Mouse (Mus musculus): ENCODE results near the gene Hoxb4.
A peak's percentile ranks its signal among the peaks of the same experiment; 100 is the strongest.

Hoxb4 gene

DNA sequence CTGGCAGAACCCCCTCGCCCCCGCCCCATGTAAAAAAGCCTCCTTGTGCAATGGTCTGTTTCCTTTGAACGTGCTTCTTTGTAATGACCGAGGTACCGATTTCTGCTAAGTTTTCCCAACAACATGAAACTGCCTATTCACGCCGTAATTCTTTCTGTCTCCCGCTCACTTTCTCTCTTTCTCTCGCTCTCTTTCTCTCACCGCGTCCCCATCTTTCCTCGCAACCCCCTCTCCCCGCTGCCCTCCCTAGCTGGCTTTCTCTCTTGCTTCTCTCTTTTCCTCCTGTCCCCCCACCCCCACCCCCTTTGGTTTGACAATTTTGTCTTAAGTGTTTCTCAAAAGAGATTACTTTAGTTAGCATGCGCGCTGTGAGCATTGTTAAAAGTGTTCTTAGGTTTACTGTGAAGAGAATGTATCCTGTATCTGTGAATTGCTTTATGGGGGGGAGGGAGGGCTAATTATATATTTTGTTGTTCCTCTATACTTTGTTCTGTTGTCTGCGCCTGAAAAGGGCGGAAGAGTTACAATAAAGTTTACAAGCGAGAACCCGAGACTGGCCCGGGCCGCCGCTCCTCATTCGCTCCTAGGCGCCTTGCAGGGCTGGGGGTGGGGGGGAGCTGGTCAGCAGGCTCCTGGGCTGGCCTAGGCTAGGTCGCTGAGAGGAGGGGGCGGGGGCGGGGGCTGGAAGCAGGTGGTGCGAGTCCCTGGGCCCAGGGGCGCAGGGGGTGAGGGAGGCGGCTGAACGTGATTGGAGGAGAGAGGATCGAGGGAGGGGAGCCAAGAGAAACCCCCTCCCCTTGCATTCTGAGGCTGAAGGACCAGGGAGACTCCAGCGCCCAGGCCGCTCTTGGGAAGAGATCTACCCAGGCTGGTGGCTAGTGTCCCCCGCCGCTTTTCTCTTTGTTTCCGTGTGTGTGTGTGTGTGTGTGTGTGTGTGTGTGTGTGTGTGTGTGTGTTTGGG is 33.0 kb upstream of the Hoxb4 start:
- no peak for DNase-seq (ENCODE audit: low spot score)

DNA sequence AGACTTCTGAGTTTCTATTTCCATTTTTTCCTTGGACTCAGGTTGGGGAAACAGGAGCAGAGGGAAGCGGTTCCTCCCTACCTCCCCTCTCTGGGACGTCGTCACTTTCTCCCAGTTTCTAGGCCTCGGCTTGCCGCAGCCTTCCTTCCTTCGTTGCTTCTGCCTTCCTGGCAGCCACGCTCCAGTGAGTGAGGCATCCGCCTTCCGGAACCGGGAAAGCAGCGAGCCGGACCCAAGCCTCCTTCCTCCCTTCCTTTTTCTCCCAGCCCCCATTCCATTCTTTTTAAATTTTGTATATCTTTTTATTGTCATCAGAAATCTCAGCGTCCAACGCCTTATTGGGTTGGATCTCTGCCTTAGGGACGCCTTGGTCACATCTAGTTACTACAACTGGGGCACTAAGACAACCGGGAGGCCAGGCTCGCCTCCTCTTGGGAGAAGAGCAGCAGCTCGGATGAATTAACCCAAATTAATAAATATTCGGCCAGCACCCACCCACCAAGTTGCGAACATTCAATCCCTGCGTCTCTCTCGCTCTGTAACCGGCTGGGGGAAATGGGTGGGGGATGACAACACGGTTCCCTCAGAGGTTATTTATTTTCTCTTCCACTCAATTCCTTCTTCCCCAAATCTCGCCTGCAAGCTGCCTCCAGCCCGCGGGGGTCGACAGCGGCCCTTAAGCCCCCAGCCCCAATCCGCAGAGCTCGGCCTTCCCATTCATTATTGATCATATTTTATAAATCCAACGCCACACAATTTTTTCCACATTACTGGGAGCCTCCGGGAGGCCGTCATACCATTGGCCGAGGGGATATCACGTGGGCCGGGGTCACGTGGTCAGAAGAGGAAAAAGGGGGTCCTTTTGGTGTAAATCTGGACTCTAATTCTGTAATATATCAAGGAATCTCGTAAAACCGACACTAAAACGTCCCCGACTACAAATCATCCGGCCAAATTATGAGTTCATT is 32.0 kb upstream of the Hoxb4 start, which contains the start of gene Hoxb7:
Gene Hoxb7 (plus strand): TSS at position 853 of the 968 bp plus-strand sequence.
- DNase-seq (ENCODE audit: low spot score), result no peak

DNA sequence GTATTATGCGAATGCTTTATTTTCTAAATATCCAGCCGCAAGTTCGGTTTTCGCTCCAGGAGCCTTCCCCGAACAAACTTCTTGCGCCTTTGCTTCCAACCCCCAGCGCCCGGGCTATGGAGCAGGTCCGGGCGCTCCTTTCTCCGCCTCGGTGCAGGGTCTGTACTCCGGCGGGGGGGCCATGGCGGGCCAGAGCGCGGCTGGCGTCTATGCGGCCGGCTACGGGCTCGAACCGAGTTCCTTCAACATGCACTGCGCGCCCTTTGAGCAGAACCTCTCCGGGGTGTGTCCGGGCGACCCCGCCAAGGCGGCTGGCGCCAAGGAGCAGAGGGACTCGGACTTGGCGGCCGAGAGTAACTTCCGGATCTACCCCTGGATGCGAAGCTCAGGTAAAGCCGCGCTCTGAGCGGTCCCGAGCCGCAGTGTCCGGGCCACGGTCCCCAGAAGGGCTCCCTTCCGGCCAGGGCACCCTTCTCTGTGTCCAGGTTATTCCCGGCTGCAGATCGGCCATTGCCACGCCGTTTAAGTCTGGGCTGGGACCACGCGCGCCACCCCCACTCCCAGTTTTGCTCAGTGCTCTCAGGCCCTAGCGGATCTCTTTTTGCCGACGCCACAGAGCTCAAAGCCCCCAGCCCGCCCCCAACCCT is 31.2 kb upstream of the Hoxb4 start:
- no peak for DNase-seq (ENCODE audit: low spot score)

DNA sequence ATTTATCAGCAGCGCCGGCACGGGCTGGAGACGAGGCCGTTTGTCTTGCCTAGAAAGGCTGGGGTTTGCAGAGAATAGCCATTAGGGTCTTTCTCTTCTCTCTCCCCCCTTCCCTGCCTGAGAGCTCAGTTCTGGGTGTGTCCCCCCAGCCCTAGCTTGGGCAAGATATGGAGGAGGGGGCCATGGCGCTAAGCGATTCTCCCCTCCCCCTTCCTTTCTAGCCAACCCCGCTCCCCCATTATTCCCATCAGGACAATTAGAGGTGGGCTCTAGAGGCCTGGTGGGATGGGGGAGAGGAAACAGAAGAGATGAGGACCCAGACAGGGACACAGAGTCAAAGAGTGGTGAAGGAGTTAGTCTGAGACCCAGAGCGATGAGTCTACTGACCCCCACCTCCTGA is 30.7 kb upstream of the Hoxb4 start:
- DNase-seq (ENCODE audit: low spot score), result no peak

DNA sequence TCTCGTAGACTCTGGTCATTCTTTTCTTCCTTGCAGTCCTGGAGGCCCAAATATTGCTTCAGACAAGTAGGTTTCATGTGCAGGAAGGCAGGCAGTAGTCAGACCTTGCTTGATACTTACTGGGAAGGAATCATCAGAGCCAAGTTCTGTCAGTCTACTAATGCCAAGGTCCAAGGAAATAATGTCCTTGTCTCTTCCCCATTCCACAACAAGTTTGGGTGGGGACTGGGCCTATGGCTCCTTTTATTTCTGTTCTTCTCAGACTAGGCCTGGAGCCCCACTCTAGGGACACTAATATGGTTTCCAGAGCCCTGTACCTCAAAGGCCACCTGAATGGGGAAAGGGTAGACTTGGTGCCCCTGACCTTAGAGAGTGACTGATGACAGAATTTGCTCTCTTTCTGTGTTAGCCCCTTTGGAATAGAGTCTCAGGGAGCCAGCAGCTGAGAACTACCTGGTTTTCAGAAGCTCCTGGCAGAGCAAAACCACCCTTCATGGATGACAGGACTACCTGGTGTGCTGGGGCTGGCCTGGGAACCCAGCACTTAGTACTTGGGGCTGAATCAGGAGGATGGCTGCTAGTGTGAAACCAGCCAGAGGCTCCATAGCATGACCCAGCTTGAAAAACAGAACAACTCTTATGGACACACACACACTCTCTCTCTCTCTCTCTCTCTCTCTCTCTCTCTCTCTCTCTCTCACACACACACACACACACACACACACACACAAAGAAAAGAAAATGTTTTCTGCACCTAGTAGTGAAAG is 29.4 kb upstream of the Hoxb4 start:
- DNase-seq (ENCODE audit: low spot score), result no peak

DNA sequence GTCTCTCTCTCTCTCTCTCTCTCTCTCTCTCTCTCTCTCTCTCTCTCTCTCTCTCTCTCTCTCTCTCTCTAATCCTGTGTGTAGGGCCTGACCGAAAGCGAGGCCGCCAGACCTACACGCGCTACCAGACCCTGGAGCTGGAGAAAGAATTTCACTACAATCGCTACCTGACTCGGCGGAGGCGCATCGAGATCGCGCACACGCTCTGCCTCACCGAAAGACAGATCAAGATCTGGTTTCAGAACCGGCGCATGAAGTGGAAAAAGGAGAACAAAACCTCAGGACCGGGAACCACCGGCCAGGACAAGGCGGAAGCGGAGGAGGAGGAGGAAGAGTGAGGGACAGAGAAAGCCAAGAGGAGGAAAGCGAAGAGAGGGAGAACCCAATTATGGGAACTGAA is 28.8 kb upstream of the Hoxb4 start:
- DNase-seq (ENCODE audit: low spot score), result no peak

DNA sequence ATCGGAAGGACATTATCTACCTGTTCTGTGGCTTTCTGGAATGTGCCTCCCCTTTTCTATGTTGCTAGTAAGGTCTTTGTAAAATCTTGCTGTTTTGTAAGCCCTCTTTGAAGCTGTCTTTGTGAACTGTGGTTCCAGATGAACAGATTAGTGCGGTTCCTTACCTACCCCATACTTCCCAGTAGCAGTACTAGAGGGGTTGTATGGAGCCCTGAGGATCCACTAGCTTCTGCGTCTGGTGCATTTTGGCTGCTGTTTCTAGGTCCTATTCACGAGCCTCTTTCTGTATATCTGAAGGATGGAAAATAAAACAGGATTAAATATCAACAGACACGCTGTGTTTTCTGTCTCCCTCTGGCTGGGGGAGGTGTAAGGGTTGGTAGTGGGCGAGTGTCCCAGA is 28.2 kb upstream of the Hoxb4 start:
- DNase-seq (ENCODE audit: low spot score), result no peak

DNA sequence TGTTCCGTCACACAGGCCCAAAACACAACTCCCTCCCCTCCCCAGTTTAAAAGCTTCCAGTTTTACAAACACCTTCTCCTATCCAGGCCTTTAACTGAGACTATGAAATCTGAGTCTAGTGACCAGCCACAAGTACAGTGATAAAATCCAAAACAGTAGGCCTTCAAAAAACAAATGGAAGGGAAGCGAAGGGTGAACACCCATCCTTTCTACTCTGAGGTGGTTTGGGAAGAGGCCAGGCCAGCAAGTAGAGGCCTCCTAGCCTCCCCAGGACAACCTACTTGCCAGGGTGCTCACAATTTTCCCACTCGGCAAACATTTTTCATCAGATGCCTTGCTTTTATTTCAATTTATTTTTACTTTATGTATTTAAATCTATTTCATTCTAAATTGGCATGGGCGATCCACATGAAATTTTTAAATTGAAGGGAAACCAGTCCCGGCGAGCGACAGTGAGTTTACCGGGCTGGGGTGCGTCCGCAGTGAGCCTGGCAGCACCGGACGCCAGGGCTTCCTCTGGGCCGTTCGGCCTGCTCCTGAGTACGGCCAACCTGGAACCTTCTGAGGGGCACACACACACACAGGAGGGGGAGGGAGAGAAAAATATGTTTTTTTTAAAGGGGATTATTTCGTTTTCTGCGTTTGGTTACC is 27.2 kb upstream of the Hoxb4 start:
- DNase-seq (ENCODE audit: low spot score), result no peak

DNA sequence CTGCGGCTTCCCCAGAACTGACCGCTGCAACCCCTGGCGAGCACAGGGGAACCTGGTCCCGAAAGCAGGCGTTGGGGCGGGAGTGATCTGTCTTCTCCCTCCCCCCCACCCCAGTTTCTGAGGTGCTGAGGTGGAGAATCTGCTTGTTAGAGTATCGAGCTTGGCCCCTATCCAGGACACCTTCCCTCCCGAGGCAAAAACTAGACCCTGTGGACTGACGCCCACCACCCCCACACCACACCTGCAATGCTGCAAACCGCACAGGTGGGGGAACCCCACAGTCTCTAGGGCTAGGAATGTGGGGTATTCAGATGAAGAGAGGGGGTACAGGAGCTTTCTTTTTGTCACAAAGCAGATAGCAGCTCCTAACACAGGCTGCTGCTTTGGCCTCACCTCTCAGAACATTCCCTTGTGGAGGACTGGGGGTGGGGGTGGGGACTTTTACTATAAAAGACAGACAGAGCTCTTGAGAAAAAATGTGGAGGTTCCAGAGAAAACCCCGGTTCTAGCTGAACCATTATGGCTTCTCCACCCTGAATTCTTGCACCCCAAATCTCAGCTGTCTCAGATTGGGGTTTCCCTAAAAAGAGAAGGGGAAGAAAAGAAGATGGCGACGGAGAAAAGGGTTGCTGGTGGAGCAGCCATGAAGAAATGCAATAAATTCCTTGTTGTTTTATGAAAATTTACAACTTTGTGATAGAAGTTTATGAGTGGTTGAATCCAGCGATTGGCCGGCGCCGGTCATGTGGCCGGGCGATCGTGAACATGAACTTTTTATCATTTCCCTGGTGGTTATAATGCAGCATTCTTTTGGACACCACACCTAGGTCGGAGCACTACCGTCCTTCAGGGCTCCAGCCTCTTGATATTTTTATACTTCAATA is 26.1 kb upstream of the Hoxb4 start, which contains the start of gene Hoxb6:
Gene Hoxb6 (plus strand): TSS at position 796 of the 884 bp plus-strand sequence.
- no peak for DNase-seq (ENCODE audit: low spot score)

DNA sequence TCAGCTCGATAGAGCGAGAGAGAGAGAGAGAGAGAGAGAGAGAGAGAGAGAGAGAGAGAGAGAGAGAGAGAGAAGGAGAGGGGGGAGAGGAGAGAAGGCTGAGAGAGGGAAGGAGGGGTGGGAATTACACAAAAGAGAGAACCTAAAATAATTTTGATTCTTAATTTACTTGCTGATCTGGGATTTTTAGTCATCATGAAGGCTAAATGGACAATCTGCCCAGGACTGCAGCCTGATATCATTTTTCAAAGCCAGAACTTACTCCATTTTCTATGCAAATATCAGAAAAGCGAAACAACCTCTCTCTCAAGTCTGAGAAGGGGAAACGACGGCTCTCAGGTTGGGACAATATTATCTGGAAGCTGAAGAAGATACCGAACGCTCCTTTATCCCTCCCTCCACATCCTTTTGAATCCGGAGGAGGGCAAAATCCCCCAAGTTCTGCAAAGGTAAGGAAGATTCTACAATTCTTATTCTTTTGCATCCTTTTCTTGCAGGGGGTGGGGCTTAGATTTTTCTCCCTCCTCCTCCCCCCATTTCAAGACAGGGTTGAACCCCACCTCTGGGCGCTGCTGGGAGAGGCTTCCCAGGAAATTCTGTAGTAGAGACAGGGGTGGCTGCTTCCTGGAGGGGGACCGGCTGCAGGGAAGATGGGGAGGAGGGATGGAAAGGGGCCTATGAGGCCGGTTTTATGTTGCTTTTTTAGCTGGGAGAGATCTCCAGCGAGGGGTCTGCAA is 25.3 kb upstream of the Hoxb4 start:
- no peak for DNase-seq (ENCODE audit: low spot score)

DNA sequence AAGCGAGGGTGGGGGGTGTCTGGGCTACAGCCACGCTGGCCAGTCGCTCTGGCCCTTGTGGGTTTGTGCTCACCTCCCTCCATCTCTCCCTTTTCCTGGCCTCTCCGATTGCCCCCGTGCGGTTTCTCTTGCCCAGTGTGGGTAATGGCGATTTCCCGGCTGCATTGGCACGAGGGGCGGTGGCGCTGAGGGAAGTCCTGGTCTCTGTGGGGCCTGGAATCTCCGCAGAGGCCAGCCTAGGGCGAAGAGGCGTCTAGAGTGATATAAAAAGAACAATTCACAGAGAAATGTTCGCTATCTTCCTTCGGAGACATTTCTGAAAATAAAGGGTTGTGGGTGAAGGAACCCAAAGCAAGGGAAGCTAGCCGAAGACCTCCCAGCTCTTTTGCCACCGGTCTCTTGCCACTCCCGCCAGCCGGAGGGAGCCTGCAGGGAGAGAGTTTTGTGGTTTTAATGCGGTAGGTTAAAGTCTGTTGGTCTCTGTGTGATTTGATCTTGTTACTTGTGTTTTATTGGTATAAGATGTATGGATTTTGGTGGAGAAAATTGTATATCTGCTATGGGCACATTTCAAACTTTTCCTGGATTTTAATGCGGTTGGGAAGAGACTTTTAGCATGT is 24.7 kb upstream of the Hoxb4 start:
- no peak for DNase-seq (ENCODE audit: low spot score)

DNA sequence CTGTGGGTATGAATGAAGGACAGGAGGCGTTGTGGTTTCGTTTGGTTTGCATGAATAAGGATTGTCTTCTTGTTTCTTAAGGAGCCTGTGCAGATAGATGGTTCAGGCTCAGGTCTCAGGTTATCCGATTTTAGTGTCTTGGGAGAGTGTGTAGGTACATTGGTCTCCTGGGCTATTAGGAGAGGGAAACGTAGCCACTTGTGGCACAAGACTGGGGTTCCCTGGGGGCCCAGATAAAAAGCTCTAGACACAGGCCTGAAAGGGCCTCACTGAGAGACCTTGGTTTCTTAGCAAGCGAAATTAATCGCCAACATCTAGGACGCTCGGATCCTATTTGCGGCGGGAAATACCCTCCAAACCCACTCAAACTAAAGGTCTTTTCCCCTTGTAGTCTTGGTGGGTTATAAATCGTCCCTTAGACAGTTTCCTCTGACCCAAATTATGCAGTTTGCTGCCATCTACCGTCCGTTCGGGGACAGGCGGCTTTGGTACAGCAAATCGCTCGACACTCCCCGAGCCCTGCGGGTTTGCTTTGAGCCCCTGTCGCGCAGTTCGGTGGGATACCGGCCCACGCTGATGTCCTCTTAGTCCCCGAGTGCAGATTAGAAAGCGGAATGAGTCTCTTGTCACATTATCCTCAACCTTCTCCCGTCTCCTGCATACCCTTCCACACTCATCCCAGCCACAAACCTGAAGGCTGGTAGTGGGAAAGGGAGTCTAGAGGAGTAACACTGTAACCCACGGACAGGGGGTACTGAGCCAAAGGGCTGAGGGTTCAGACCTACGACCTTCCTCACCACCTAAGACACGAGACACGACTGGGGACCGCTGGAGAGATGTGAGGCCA is 23.6 kb upstream of the Hoxb4 start:
- peak; percentile 73 for DNase-seq (ENCODE audit: low spot score)

DNA sequence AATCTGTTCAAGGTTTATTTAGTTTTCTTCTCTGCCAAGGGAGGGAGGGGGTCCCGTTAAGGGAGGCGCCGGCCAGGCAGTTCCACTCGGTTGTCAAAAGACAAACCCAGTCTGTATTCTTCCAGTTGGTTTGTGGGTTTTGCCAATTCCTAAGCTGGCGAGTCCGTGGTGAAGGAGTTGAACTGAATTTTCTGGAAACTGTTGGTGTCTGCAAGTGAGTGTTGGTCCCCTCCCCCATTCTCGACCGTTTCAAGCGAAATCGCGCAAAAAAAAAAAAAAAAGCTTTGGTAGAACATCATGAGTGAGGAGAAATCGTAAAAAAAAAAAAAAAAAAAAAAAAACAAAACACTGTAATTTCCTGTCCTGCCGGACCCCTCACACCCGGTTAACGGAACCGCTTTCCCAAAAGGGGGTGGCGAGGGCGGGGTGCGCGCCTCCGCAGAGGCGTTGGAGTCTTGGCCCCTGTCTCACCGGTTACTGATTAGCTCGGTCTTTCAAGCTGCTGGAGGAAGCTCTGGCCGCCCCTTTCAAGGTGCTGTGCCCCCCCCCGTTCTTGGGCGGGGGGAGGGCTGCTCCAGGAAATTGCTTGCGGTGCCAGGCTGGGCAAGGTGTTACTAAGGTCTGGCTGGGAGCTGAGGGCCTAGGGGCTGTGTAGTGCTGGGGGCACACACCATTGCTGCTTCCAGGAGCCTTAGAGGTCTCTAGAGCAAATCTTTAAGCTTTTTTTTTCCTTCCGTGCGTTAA is 22.8 kb upstream of the Hoxb4 start:
- DNase-seq (ENCODE audit: low spot score), result no peak

DNA sequence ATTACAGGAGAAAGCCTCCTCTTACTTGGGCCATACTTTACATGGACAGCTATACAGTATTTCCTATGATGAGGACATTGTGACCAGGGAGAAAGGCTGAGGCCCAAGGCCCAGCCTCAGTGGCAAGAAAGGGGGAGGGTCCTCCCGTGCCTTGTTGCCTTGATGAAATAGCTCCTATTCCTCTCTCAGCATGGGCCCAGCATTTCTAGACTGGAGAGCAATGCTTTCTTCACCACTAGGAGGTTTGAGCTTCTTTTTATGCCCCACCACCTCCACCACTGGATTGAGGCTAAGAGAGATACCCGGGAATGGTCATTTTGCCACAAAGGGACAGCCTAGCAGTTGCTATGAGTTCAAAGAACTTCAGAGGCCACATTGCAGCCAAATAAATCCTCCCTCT is 21.1 kb upstream of the Hoxb4 start:
- no peak for DNase-seq (ENCODE audit: low spot score)

DNA sequence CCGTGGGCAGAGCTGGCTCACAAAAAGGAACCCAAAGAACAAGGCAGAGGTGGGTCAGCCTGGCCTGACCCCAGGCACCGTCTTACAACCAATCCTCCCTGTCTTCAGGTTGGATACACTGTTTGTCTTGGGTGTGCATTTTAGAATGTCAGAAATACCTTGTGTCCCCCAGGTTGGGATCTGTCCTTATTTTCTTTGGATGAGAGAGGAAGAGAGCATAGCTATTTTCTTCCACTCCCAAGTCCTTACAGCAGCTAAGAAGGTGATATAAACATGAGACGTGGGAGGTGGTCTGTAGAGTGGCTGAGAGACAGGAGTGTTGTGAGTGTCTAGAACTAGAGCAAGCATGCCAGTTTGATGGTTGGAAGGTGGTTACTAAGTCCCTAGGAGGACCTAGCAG is 20.6 kb upstream of the Hoxb4 start:
- DNase-seq (ENCODE audit: low spot score), result no peak

DNA sequence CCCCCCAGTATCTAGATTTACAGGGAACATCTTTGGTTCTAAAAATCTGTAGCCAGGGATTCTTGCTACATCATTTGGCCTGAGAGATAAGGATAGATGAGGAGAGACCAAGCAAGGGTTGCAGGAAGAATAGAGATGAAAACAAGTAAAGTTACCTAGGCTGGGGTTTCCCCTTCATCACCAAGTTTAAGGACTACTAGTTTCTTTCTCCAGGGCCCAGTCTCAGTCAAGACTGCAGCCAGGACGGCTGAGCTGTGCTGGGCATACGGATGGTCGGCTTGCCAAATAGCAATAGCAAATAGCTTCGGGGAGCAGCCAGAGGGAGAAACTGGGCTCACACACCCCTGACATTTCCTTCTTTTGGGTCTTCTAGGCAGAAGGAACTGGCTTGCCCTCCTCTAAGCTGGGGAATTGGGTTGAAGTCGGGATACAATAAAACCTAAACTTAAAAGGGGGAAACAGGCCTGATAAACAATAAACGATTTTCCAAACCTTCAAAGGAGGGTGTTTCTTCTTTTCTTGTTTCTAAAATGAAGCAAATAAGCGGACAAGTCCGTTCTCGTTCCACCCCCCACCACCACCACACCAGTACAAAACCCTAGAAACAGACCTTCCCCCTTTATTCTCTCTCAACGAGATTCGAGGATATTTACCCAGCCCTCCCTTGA is 20.0 kb upstream of the Hoxb4 start:
- no peak for DNase-seq (ENCODE audit: low spot score)
